Mouse (Mus musculus) forebrain, postnatal 0 days (tissue): ENCODE measurements around the gene Rgs3. TPM values are rescaled to one million over a fixed set of nuclear protein-coding genes. Genes with fewer than 3 reads are reported as not detected.

Experiments used
- ATAC-seq: fragments of 200-750 bp; cut with Nextera tagmentation; 2 replicates; pipeline ENCODE4 v1.8.0; 2017; ENCODE audit warnings: mild to moderate bottlenecking, moderate library complexity
- DNase-seq: peaks from one replicate; pipeline ENCODE4 v3.0.0-alpha.2; 2015
- H3K27ac ChIP-seq: fragments of 300-500 bp; sonication (generic); 2 replicates; pipeline ENCODE4 v1.5.1; 2014; ENCODE audit warnings: low read depth, mild to moderate bottlenecking, antibody characterized with exemption, low read length, moderate library complexity, mixed read lengths
- H3K27me3 ChIP-seq: fragments of 300-500 bp; sonication (generic); 2 replicates; pipeline ENCODE4 v1.6.1; 2014; ENCODE audit warnings: mild to moderate bottlenecking, low read length, mixed read lengths; ENCODE audit not compliant: insufficient read depth
- H3K36me3 ChIP-seq: fragments of 300-500 bp; sonication (generic); 2 replicates; pipeline ENCODE4 v1.6.1; 2014; ENCODE audit warnings: mild to moderate bottlenecking, moderate library complexity; ENCODE audit not compliant: insufficient read depth
- H3K4me1 ChIP-seq: fragments of 300-500 bp; sonication (generic); 2 replicates; pipeline ENCODE4 v1.6.1; 2014; ENCODE audit warnings: antibody characterized with exemption; ENCODE audit not compliant: insufficient read depth
- H3K4me2 ChIP-seq: fragments of 300-500 bp; sonication (generic); 2 replicates; pipeline ENCODE4 v1.6.1; 2014; ENCODE audit warnings: low read depth, mild to moderate bottlenecking, moderate library complexity
- H3K4me3 ChIP-seq: fragments of 300-500 bp; sonication (generic); 2 replicates; pipeline ENCODE4 v1.5.1; 2014; ENCODE audit warnings: low read depth, low read length, mixed read lengths
- H3K9ac ChIP-seq: fragments of 300-500 bp; sonication (generic); 2 replicates; pipeline ENCODE4 v1.6.1; 2014; ENCODE audit warnings: mild to moderate bottlenecking
- H3K9me3 ChIP-seq: fragments of 300-500 bp; sonication (generic); 2 replicates; pipeline ENCODE4 v1.6.1; 2016; ENCODE audit warnings: low read length
- CTCF ChIP-seq: sonication (generic); IDR thresholded peaks from 2 replicates; pipeline ENCODE4 v1.5.1; 2016; ENCODE audit warnings: antibody characterized with exemption, control low read depth, low read depth
- WGBS: fragments of 180-500 bp; shearing (Covaris S2); extraction: QIAGEN DNeasy Blood & Tissue Kit; methylation state at CpG from one replicate; pipeline ENCODE4 v1.1.7; 2014; 5-methylcytosine and 5-hydroxymethylcytosine counted together
- polyA plus RNA-seq: library from polyadenylated mRNA; unstranded; fragments of >200 nt; fragmentation: Nextera tagmentation; extraction: Ambion mirVana; gene quantifications from 2 replicates; pipeline ENCODE4 v1.2.1, GENCODE M21; 2015
- total RNA-seq: library from RNA; depleted of rRNA; stranded (reverse); fragments of >200 nt; gene quantifications from 2 replicates; pipeline ENCODE4 v1.2.3, GENCODE M21; 2014

Gene Rgs3
- total and polyA plus RNA-seq, 2 experiments from 2014 or later, result 47.3 to 63.5 TPM

DNA sequence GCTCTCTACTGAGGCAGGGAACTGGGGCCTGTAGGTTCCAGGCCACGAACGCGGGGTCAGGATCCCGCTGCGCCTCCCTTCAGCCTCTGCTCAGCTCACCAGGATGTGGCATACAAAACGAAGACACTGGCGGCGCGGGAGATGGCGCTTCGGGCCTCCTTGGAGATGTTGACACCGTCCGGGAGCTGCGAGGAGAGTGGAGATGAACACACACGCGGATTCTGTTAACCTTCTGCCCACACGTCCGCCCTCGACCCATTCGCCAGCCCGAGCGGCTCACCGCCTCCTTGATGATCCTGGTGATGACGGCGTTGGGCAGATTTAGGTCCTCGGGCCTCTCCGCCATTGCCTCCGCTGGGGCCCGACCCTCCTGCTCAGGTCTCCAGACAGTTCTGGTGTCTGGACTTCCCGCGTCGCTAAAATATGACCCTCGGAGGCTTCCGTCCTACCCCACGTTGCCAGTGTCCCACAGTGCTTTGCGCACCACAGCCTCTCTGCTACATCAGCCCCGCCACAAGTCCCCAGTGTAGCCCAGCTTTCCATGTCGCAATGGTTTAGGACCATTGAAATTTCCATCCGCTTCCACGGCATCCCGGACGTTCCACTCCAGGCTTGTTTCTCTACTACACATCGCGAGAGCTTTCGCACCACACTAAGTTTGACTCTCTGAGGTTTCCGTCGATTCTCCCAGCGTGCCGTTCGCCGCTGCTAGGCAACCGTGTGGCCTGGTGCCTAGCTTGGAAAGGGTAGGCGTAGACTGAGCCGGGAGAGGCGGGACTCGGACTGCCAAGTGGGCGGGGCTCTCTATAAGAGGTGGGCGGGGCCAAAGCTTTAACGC, 34.8 kb upstream of the Rgs3 start, which contains the start of the genes Pole3 and 4933430I17Rik:
TSS of gene Pole3 (minus strand) at position 418 of the 838 bp plus-strand sequence.
TSS of gene 4933430I17Rik (plus strand) at position 719 of the 838 bp plus-strand sequence.
- Histone ChIP-seq H3K27ac (peak within 1 kb of the TSS; percentile 98), H3K27me3 (no peaks in the 10 kb centered on the region), H3K36me3 (no peaks in the 10 kb centered on the region), H3K9me3 (no peaks in the 10 kb centered on the region), H3K4me2 (peak within 1 kb of the TSS; percentile 86), H3K4me3 (peak within 1 kb of the TSS; percentile 65), H3K9ac (peak within 1 kb of the TSS; percentile 87), H3K4me1 (0 out of 2 replicates have a peak, but pooled peaks cover 5% of the 10 kb centered on the region)
- TF ChIP-seq CTCF, result no peak
- peak; percentile 100 for DNase-seq
- 2% methylated on average over 59 of the region's 59 CpGs for WGBS
- ATAC-seq, result peak; percentile 98

- Histone ChIP-seq H3K4me2 (peak overlapping the region; percentile 86), H3K9me3 (no peaks in the 10 kb centered on the region), H3K27ac (peak overlapping the region; percentile 98; the same call in 1 of the 2 replicates), H3K27me3 (no peaks in the 10 kb centered on the region), H3K36me3 (no peaks in the 10 kb centered on the region), H3K4me3 (peak overlapping the region; percentile 65), H3K9ac (peak overlapping the region; percentile 87), H3K4me1 (0 out of 2 replicates have a peak, but pooled peaks cover 5% of the 10 kb centered on the region)
- under 1% methylated on average over 10 of the region's 10 CpGs for WGBS
- DNase-seq, result no peak
- TF ChIP-seq CTCF, result no peak
- ATAC-seq, result no peak
Observed at GRCm38 (mm10) chr4:62525489-62525811, 34.2 kb upstream of the Rgs3 start.

GRCm38 (mm10) chr4:62526256-62526655, 33.4 kb upstream of the Rgs3 start:
- H3K27ac ChIP-seq, result no peak overlapping the region
- H3K9ac ChIP-seq, result no peak overlapping the region
- no peaks in the 10 kb centered on the region for H3K9me3 ChIP-seq
- no peak overlapping the region for H3K4me2 ChIP-seq
- H3K4me3 ChIP-seq, result no peak overlapping the region
- DNase-seq (no peak), ATAC-seq (no peak)
- H3K36me3 ChIP-seq, result no peaks in the 10 kb centered on the region
- TF ChIP-seq CTCF, result no peak
- WGBS, result 57% methylated on average over 2 of the region's 2 CpGs
- H3K4me1 ChIP-seq, result 0 out of 2 replicates have a peak, but pooled peaks cover 5% of the 10 kb centered on the region
- H3K27me3 ChIP-seq, result no peaks in the 10 kb centered on the region

- H3K4me1 ChIP-seq, result 0 out of 2 replicates have a peak, but pooled peaks cover 5% of the 10 kb centered on the region
- no peak for DNase-seq
Observed at GRCm38 (mm10) chr4:62527655-62528054, 32.0 kb upstream of the Rgs3 start.

GRCm38 (mm10) chr4:62533729-62534128, 25.9 kb upstream of the Rgs3 start:
- no peak for ATAC-seq
- Histone ChIP-seq H3K4me3 (no peak overlapping the region), H3K4me1 (no peaks in the 10 kb centered on the region), H3K36me3 (no peaks in the 10 kb centered on the region), H3K9ac (no peak overlapping the region), H3K27me3 (no peaks in the 10 kb centered on the region), H3K9me3 (no peaks in the 10 kb centered on the region), H3K4me2 (no peak overlapping the region), H3K27ac (no peak overlapping the region)
- no peak for DNase-seq
- TF ChIP-seq CTCF, result no peak
- WGBS, result 66% methylated on average over 6 of the region's 6 CpGs

More at GRCm38 (mm10) chr4:62527655-62528054, 32.0 kb upstream of the Rgs3 start:
- Histone ChIP-seq H3K4me2 (no peak overlapping the region), H3K9ac (no peak overlapping the region), H3K27ac (no peak overlapping the region), H3K9me3 (no peaks in the 10 kb centered on the region), H3K4me3 (no peak overlapping the region), H3K36me3 (no peaks in the 10 kb centered on the region), H3K27me3 (no peaks in the 10 kb centered on the region)
- no peak for TF ChIP-seq CTCF
- no peak for ATAC-seq
- WGBS, result 89% methylated on average over 4 of the region's 4 CpGs

- ATAC-seq (peak; percentile 66), DNase-seq (peak; percentile 55)
- no peak overlapping the region for H3K4me2 ChIP-seq
- no peaks in the 10 kb centered on the region for H3K36me3 ChIP-seq
- 46% methylated on average over 3 of the region's 3 CpGs for WGBS
- 0 out of 2 replicates have a peak, but pooled peaks cover 5% of the 10 kb centered on the region for H3K9me3 ChIP-seq
- no peak for TF ChIP-seq CTCF
- no peaks in the 10 kb centered on the region for H3K27me3 ChIP-seq
- H3K4me1 ChIP-seq, result no peaks in the 10 kb centered on the region
- H3K27ac ChIP-seq, result no peak overlapping the region
- H3K9ac ChIP-seq, result no peak overlapping the region; the same call in 1 of the 2 replicates
- no peak overlapping the region for H3K4me3 ChIP-seq
Observed at GRCm38 (mm10) chr4:62541802-62542201, 17.8 kb upstream of the Rgs3 start.

DNA sequence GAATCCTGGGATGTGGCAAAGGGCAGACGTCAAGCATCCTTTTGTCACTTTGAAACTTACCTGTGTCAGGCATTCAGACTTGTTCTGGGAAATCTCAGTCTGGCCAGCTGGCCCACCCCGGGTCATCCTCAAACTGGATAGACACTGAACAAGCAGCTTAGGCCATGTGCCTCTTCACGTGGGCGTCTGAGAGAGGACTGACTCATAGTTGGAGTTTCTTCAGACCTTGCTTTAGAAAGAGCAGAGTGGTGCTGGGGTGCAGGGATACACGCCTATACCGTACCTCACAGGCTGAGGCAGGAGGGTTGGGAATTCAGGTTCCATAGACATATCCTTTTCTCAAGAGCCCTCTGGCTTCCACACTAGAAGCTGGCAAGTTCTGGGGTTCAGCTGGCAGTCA, 15.9 kb upstream of the Rgs3 start:
- no peak overlapping the region for H3K4me3 ChIP-seq
- H3K4me2 ChIP-seq, result no peak overlapping the region
- H3K4me1 ChIP-seq, result no peaks in the 10 kb centered on the region
- H3K27me3 ChIP-seq, result no peaks in the 10 kb centered on the region
- no peaks in the 10 kb centered on the region for H3K36me3 ChIP-seq
- H3K9me3 ChIP-seq, result 0 out of 2 replicates have a peak, but pooled peaks cover 5% of the 10 kb centered on the region
- no peak overlapping the region for H3K27ac ChIP-seq
- DNase-seq, result no peak
- 88% methylated on average over 6 of the region's 6 CpGs for WGBS
- TF ChIP-seq CTCF, result no peak
- ATAC-seq, result no peak
- no peak overlapping the region for H3K9ac ChIP-seq
